Mouse (Mus musculus) heart, embryonic 16.5 days (tissue): Measurements from ENCODE around the gene Birc3. TPM values are rescaled to one million over a fixed set of nuclear protein-coding genes. Genes with fewer than 3 reads are reported as not detected.

Source experiments
- polyA plus RNA-seq: library from polyadenylated mRNA; unstranded; fragments of >200 nt; fragmentation: Nextera tagmentation; extraction: Ambion mirVana; gene quantifications from 2 replicates; pipeline ENCODE4 v1.2.1, GENCODE M21; 2015

Birc3 gene
- polyA plus RNA-seq, 1 experiment from 2014 or later = 10.0 TPM

Other genes with a start within 250 kb of the Birc3 start
- gene Mmp20, start 245.0 kb downstream of the Birc3 start, polyA plus RNA-seq = not detected in 2 replicates
- gene Mmp7, start 181.1 kb downstream of the Birc3 start, polyA plus RNA-seq = not detected in 2 replicates
- gene Tmem123, start 109.1 kb downstream of the Birc3 start, polyA plus RNA-seq = 89.0 and 104 TPM in 2 replicates
- 27.9 and 29.7 TPM in 2 replicates for gene Birc2, start 36.1 kb downstream of the Birc3 start, polyA plus RNA-seq
- gene Yap1, start 131.4 kb upstream of the Birc3 start, polyA plus RNA-seq = 21.6 and 21.8 TPM in 2 replicates
- gene Cfap300, start 169.6 kb upstream of the Birc3 start, polyA plus RNA-seq = 5.5 and 6.0 TPM in 2 replicates